Mouse (Mus musculus): ENCODE results near the gene Pianp.

- TF ChIP-seq GATA1 (IDR thresholded peaks at IDR 0.05; ENCODE audit: borderline replicate concordance, low read length), result no peak
- no peak for TF ChIP-seq FLI1 (IDR thresholded peaks at IDR 0.05; ENCODE audit: low read length)
These were observed 54.7 kb downstream of the Pianp start for GRCm38 (mm10) chr6:125051237-125051636.
